Mouse (Mus musculus) myocyte (in vitro differentiated cells): ENCODE data around the gene Abce1. TPM values are rescaled to one million over a fixed set of nuclear protein-coding genes. Genes with fewer than 3 reads are reported as not detected.
"Not testable (repeated sequence)": the region's sequence is repeated elsewhere in the genome, so short reads cannot be mapped to it uniquely, and the experiment has no call there.

ENCODE experiments used
- H3K27me3 ChIP-seq: one replicate; pipeline ENCODE4 v1.6.1; 2011; ENCODE audit not compliant: control insufficient read depth, insufficient read depth, insufficient read length
- H3K36me3 ChIP-seq: one replicate; pipeline ENCODE4 v1.6.1; 2011; ENCODE audit not compliant: control insufficient read depth, insufficient read depth
- H3K4me2 ChIP-seq: one replicate; pipeline ENCODE4 v1.6.1; 2011; ENCODE audit warnings: low read depth, control low read depth
- H3K4me3 ChIP-seq: one replicate; pipeline ENCODE4 v1.5.1; 2011; ENCODE audit warnings: mild to moderate bottlenecking, control low read depth, moderate library complexity
- H3K79me2 ChIP-seq: one replicate; pipeline ENCODE4 v1.6.1; 2011; ENCODE audit not compliant: control insufficient read depth, insufficient read depth
- H3ac ChIP-seq: one replicate; pipeline ENCODE4 v1.6.1; 2011; ENCODE audit not compliant: control insufficient read depth, insufficient read length
- CEBPB ChIP-seq: IDR thresholded peaks from 2 replicates; pipeline ENCODE4 v1.6.1; 2011; ENCODE audit warnings: mild to moderate bottlenecking, moderate library complexity; ENCODE audit not compliant: poor library complexity, insufficient read depth, severe bottlenecking
- E2F4 ChIP-seq: IDR thresholded peaks from one replicate; pipeline ENCODE4 v1.6.1; 2011; ENCODE audit warnings: mild to moderate bottlenecking, control low read depth, moderate library complexity; ENCODE audit not compliant: insufficient read depth
- MAX ChIP-seq: IDR thresholded peaks from one replicate; pipeline ENCODE4 v1.6.1; 2011; ENCODE audit warnings: low read depth, mild to moderate bottlenecking, control low read depth
- MYOD1 ChIP-seq, 3 experiments: IDR thresholded peaks; one replicate each; pipeline ENCODE4 v1.6.1; 2011; ENCODE audit warnings: control low read depth in 2 of 3, low read depth in 2 of 3, mild to moderate bottlenecking in 2 of 3, moderate library complexity in 1 of 3; ENCODE audit not compliant: insufficient read length in 2 of 3, control insufficient read depth in 1 of 3
- MYOG ChIP-seq, 3 experiments: IDR thresholded peaks; one replicate each; pipeline ENCODE4 v1.6.1; 2011; ENCODE audit warnings: control low read depth in 2 of 3, low read depth in 2 of 3, mild to moderate bottlenecking in 2 of 3; ENCODE audit not compliant: insufficient read length in 2 of 3, control insufficient read depth in 1 of 3, insufficient read depth in 1 of 3
- POLR2A ChIP-seq: IDR thresholded peaks from one replicate; pipeline ENCODE4 v1.6.1; 2011; ENCODE audit warnings: low read depth, mild to moderate bottlenecking, control low read depth, moderate library complexity; ENCODE audit not compliant: insufficient read length
- POLR2AphosphoS2 ChIP-seq: IDR thresholded peaks from one replicate; pipeline ENCODE4 v1.6.1; 2011; ENCODE audit warnings: low read depth, control low read depth; ENCODE audit not compliant: insufficient read length
- REST ChIP-seq: IDR thresholded peaks from one replicate; pipeline ENCODE4 v1.6.1; 2011; ENCODE audit warnings: mild to moderate bottlenecking, control low read depth, moderate library complexity; ENCODE audit not compliant: insufficient read depth, insufficient read length
- SRF ChIP-seq: IDR thresholded peaks from one replicate; pipeline ENCODE4 v1.6.1; 2011; ENCODE audit warnings: low read depth; ENCODE audit not compliant: control insufficient read depth, insufficient read length
- TCF12 ChIP-seq: IDR thresholded peaks from one replicate; pipeline ENCODE4 v1.6.1; 2011; ENCODE audit warnings: mild to moderate bottlenecking, control low read depth; ENCODE audit not compliant: poor library complexity, insufficient read depth, severe bottlenecking
- TCF3 ChIP-seq: IDR thresholded peaks from one replicate; pipeline ENCODE4 v1.6.1; 2011; ENCODE audit warnings: low read depth, control low read depth; ENCODE audit not compliant: insufficient read length
- USF1 ChIP-seq: IDR thresholded peaks from one replicate; pipeline ENCODE4 v1.6.1; 2011; ENCODE audit warnings: low read depth, mild to moderate bottlenecking, control low read depth, moderate library complexity
- polyA plus RNA-seq: library from polyadenylated mRNA; unstranded; fragments of >200 nt; fragmentation: generic; extraction: Trizol; gene quantifications from one replicate; pipeline ENCODE4 v1.2.1, GENCODE M21; 2012; ENCODE audit warnings: missing spikeins

The Abce1 gene
- polyA plus RNA-seq, 1 experiment: 27.8 TPM

DNA sequence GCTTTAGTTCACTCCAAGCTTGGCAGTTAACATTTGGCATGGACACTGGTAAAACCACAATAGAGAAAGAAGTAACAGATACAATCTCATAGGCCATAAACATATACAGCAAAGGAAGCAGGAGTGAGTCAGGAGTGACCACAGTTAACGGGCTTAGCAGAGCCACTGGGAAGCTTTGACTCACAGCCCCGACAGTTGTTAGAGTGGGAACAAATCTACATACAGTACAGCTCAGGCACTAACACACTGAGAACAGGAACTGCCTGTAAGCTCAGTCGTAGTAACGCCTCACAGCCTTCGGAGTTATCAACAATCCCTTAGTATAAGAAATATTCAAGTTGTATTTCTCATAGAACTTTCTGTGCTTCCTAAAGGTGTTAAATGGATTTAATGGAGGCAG is 32.5 kb downstream of the Abce1 start:
- H3K4me3 ChIP-seq: no peak overlapping the region
- TF ChIP-seq POLR2A (no peak), MAX (no peak), USF1 (no peak), CEBPB (no peak), POLR2AphosphoS2 (peak; percentile 49), MYOG (IDR thresholded peaks at IDR 0.05; ENCODE audit: control insufficient read depth in 1 of 3, insufficient read depth in 1 of 3, insufficient read length in 2 of 3, low read depth in 2 of 3) (peak in 1 of 3 experiments; percentile 9), SRF (no peak), MYOD1 (IDR thresholded peaks at IDR 0.05; ENCODE audit: control insufficient read depth in 1 of 3, insufficient read length in 2 of 3, low read depth in 2 of 3) (peak in 1 of 3 experiments; percentile 39), TCF3 (no peak), REST (no peak), TCF12 (no peak), E2F4 (no peak)
- no peak overlapping the region for H3ac ChIP-seq
- H3K27me3 ChIP-seq: no peaks in the 10 kb centered on the region
- no peaks in the 10 kb centered on the region for H3K79me2 ChIP-seq
- H3K4me2 ChIP-seq: peak overlapping the region; percentile 41
- H3K36me3 ChIP-seq: peaks cover 43% of the 10 kb centered on the region

DNA sequence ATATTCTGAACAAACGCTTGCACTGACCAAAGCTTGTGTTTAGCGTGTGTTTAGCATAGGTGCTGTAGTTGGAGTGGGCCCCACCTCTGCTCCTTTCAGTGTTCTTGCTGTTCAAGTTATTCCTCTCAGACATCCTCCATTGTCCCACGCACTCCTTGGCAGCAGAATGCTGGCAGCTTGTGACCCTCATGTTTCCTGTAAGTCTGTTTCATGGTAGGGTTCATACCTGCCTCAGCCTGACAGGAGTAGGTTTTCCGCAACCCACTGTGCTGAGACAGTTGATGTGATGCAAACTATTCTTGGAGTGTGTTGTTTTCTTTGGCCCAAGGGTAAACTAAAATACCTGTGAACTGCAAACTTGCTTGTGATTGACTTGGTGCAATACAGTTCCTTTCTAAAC is 35.1 kb downstream of the Abce1 start:
- Histone ChIP-seq H3K27me3 (no peaks in the 10 kb centered on the region), H3K79me2 (no peaks in the 10 kb centered on the region), H3K36me3 (peaks cover 39% of the 10 kb centered on the region), H3K4me3 (no peak overlapping the region), H3ac (no peak overlapping the region), H3K4me2 (no peak overlapping the region)
- TF ChIP-seq MYOG (IDR thresholded peaks at IDR 0.05; ENCODE audit: control insufficient read depth in 1 of 3, insufficient read depth in 1 of 3, insufficient read length in 2 of 3, low read depth in 2 of 3): no peak
- no peak for TF ChIP-seq POLR2A
- TF ChIP-seq MAX: no peak
- TF ChIP-seq USF1: no peak
- TF ChIP-seq REST: no peak
- TF ChIP-seq E2F4: no peak
- TF ChIP-seq MYOD1 (IDR thresholded peaks at IDR 0.05; ENCODE audit: control insufficient read depth in 1 of 3, insufficient read length in 2 of 3, low read depth in 2 of 3): no peak
- no peak for TF ChIP-seq POLR2AphosphoS2
- TF ChIP-seq SRF: no peak
- no peak for TF ChIP-seq CEBPB
- no peak for TF ChIP-seq TCF12
- TF ChIP-seq TCF3: no peak

DNA sequence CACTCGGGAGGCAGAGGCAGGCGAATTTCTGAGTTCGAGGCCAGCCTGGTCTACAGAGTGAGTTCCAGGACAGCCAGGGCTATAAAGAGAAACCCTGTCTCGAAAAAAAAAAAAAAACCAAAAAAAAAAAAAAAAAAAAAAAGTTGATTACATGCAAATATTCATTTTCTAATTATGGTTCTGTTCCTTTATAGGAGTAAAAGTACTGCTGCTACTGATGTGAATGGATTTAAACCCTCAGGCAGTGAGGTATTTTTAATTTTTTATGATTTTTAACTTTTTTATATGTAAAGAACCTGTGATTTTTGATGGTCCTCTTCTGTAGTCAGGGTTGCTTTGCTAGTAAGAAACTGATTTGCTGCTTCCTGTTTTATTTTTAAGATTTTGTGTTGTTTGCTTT is 52.8 kb downstream of the Abce1 start:
- H3K27me3 ChIP-seq, H3K4me3 ChIP-seq, H3K4me2 ChIP-seq, H3ac ChIP-seq: not testable (repeated sequence)
- Histone ChIP-seq H3K36me3 (peaks cover 61% of the 10 kb centered on the region), H3K79me2 (peaks cover 18% of the 10 kb centered on the region)

DNA sequence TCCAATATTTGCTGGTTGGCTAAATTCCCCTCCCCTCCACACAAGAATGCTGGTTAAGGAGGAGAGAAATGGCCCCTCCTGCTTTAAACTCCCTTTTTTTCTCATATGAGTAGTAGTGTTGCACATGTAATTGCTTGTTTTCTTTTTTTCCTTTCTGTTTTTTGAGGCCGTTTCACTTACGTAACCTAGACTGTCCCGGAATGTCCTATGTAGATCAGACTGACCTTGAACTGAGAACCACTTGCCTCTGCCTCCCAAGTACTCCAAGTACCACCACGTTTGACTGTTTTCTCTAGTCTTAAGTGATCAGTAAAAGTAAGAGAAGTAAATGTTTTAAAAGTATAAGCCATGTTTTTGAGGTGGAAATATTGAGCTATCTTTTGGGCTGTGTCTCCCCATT is 57.8 kb downstream of the Abce1 start:
- H3K27me3 ChIP-seq: no peaks in the 10 kb centered on the region
- no peak for TF ChIP-seq MYOG (IDR thresholded peaks at IDR 0.05; ENCODE audit: control insufficient read depth in 1 of 3, insufficient read depth in 1 of 3, insufficient read length in 2 of 3, low read depth in 2 of 3)
- no peak for TF ChIP-seq REST
- no peak for TF ChIP-seq POLR2A
- TF ChIP-seq CEBPB: no peak
- no peak for TF ChIP-seq TCF3
- no peak for TF ChIP-seq E2F4
- no peak for TF ChIP-seq TCF12
- no peak for TF ChIP-seq MYOD1 (IDR thresholded peaks at IDR 0.05; ENCODE audit: control insufficient read depth in 1 of 3, insufficient read length in 2 of 3, low read depth in 2 of 3)
- no peak for TF ChIP-seq USF1
- TF ChIP-seq POLR2AphosphoS2: no peak
- no peak for TF ChIP-seq MAX
- TF ChIP-seq SRF: no peak
- H3ac ChIP-seq: no peak overlapping the region
- peaks cover 58% of the 10 kb centered on the region for H3K79me2 ChIP-seq
- no peak overlapping the region for H3K4me3 ChIP-seq
- peaks cover 28% of the 10 kb centered on the region for H3K36me3 ChIP-seq
- no peak overlapping the region for H3K4me2 ChIP-seq

DNA sequence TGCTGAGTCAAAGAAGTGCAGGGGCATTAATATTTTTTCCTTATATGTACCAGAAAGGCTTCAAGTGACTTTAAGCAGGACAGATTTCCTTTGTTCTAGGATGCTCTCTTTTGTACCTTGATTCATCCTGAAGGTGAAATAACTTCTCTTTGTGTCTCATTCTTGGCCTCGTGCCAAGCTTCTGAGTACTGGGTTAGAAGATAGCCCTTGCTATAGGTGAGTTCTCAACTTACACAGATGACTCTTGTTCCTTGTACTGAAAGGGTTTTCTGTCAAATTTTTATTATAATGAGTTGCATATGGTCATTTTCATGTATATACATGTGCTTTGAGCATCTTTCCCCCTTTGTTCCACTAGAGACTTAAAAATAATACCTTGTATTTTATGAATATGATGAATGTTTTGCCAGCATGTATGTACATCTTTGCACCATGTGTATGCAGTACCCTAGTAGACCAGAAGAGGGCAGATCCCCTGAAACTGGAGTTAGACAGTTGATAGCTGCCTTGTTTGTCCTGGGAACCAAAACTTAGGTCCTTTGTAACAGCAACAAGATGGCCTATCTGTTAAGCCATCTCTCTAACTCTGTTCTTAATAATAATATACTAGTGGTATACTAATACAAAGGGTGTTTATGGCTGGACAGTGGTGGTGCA is 61.3 kb downstream of the Abce1 start:
- Histone ChIP-seq H3K79me2 (peaks cover 84% of the 10 kb centered on the region), H3ac (no peak overlapping the region), H3K36me3 (peaks cover 23% of the 10 kb centered on the region), H3K4me2 (no peak overlapping the region), H3K27me3 (no peaks in the 10 kb centered on the region), H3K4me3 (no peak overlapping the region)
- TF ChIP-seq TCF12: no peak
- no peak for TF ChIP-seq REST
- TF ChIP-seq POLR2AphosphoS2: no peak
- TF ChIP-seq E2F4: no peak
